Mouse (Mus musculus) kidney, postnatal 36 days (tissue): ENCODE results near the gene Hivep3.

ENCODE experiments used
- DNase-seq, 2 experiments: peaks; one replicate each; pipeline ENCODE4 v3.0.0; 2021 to 2022; ENCODE audit warnings: mixed read lengths in 2 of 2

Gene Hivep3

GRCm38 (mm10) chr4:119981047-119981720, 247.6 kb downstream of the Hivep3 start:
- no peak for DNase-seq

- no peak for DNase-seq
These were observed 252.5 kb downstream of the Hivep3 start for GRCm38 (mm10) chr4:119986065-119986464.

- no peak for DNase-seq
These were observed 253.2 kb downstream of the Hivep3 start for GRCm38 (mm10) chr4:119986580-119987291.

- no peak for DNase-seq
These were observed 253.9 kb downstream of the Hivep3 start for GRCm38 (mm10) chr4:119987376-119988087.

- no peak for DNase-seq
These were observed 255.6 kb downstream of the Hivep3 start for GRCm38 (mm10) chr4:119989031-119989693.

- no peak for DNase-seq
These were observed 256.8 kb downstream of the Hivep3 start for GRCm38 (mm10) chr4:119990346-119990745.

GRCm38 (mm10) chr4:119990841-119991240, 257.3 kb downstream of the Hivep3 start:
- no peak for DNase-seq

- no peak for DNase-seq
These were observed 258.2 kb downstream of the Hivep3 start for GRCm38 (mm10) chr4:119991758-119992157.

GRCm38 (mm10) chr4:119996377-119996776, 262.8 kb downstream of the Hivep3 start:
- no peak for DNase-seq

- DNase-seq: peak; percentile 86 to 89
These were observed 263.8 kb downstream of the Hivep3 start for GRCm38 (mm10) chr4:119997351-119997750.

GRCm38 (mm10) chr4:119998911-119999310, 265.3 kb downstream of the Hivep3 start:
- DNase-seq: no peak

GRCm38 (mm10) chr4:120000881-120001280, 267.3 kb downstream of the Hivep3 start:
- no peak for DNase-seq

GRCm38 (mm10) chr4:120003006-120003405, 269.4 kb downstream of the Hivep3 start:
- peak in 1 of 2 experiments; percentile 30 for DNase-seq

GRCm38 (mm10) chr4:120006046-120006445, 272.5 kb downstream of the Hivep3 start:
- no peak for DNase-seq

GRCm38 (mm10) chr4:120007889-120008288, 274.3 kb downstream of the Hivep3 start:
- DNase-seq: no peak

- no peak for DNase-seq
These were observed 275.6 kb downstream of the Hivep3 start for GRCm38 (mm10) chr4:120009151-120009550.

GRCm38 (mm10) chr4:120011788-120012187, 278.2 kb downstream of the Hivep3 start:
- peak; percentile 57 to 58 for DNase-seq

- DNase-seq: no peak
These were observed 279.3 kb downstream of the Hivep3 start for GRCm38 (mm10) chr4:120012891-120013290.

- peak in 1 of 2 experiments; percentile 43 for DNase-seq
These were observed 284.8 kb downstream of the Hivep3 start for GRCm38 (mm10) chr4:120018426-120018825.

- DNase-seq: no peak
These were observed 288.8 kb downstream of the Hivep3 start for GRCm38 (mm10) chr4:120022392-120022791.

GRCm38 (mm10) chr4:120023221-120023840, 289.7 kb downstream of the Hivep3 start:
- DNase-seq: no peak

- DNase-seq: peak in 1 of 2 experiments; percentile 9
These were observed 290.5 kb downstream of the Hivep3 start for GRCm38 (mm10) chr4:120024071-120024470.

GRCm38 (mm10) chr4:120027671-120028070, 294.1 kb downstream of the Hivep3 start:
- DNase-seq: no peak
